Mouse (Mus musculus): ENCODE measurements around the gene Micall1. TPM values are rescaled to one million over a fixed set of nuclear protein-coding genes. Genes with fewer than 3 reads are reported as not detected.
A peak's percentile ranks its signal among the peaks of the same experiment; 100 is the strongest.

Micall1 gene
- polyA plus RNA-seq, 1 experiment from 2014 or later, result 6.6 TPM

- Histone ChIP-seq H3K27me3 (ENCODE audit: insufficient read depth, low read length) (no peaks in the 10 kb centered on the region), H3K9me3 (replicated peaks; ENCODE audit: low read length) (no peaks in the 10 kb centered on the region), H3K4me2 (ENCODE audit: low read length) (no peak overlapping the region), H3K4me3 (replicated peaks; ENCODE audit: low read depth, low read length) (no peak overlapping the region), H3K27ac (no peak overlapping the region), H3K4me1 (replicated peaks; ENCODE audit: insufficient read depth, low read length) (peaks cover 11% of the 10 kb centered on the region), H3K9ac (ENCODE audit: low read depth, low read length) (no peak overlapping the region), H3K36me3 (ENCODE audit: insufficient read depth, low read length) (peaks cover 4% of the 10 kb centered on the region; the same call in 1 of the 2 replicates)
- WGBS, result 59% methylated on average over 10 of the region's 10 CpGs
- no peak for ATAC-seq (replicated peaks; ENCODE audit: low FRiP score, low read depth)
- DNase-seq (ENCODE audit: low spot score), result peak; percentile 35
- TF ChIP-seq CTCF (IDR thresholded peaks at IDR 0.05; ENCODE audit: low read depth), result peak; percentile 83
Observed at GRCm38 (mm10) chr15:79139640-79140039, 30.9 kb downstream of the Micall1 start.

DNA sequence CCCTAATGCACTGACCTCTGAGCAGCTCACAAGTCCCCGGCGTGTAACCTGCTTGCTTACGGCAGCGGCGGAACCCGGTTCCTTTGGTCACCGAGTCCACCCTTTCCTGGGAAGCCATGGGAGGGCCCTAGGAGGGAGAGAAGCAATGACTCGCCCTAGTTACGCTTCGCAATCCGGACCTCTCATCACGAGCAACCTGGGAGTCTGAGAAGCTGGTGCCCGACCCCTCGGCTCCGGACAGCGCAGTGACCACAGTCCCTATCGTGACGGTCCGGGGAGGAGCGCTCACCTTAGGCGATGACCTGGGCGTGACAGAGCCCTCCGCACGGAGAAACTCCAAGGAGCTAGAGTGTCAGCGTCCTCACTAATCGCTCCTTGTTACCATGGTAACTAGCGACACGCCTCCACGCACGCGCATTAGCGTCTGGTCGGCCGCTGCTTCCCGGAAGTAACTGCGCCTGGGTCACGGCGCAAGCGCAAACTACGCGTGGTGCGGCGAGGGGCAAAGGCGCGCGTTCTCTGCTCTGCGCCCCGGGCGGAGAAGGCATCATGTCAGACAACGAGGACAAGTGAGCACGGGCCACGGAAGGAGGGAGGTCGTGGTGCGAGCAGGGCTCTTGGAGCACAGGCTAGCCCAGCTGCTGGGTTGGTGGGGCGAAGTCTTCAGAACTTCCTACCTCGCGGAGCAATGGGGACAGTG is 32.3 kb downstream of the Micall1 start, which contains the start of the genes Polr2f and 1700088E04Rik:
TSS of gene Polr2f (plus strand) at position 144 of the 700 bp plus-strand sequence.
TSS of gene 1700088E04Rik (minus strand) at position 388 of the 700 bp plus-strand sequence.
- H3K4me1 ChIP-seq (replicated peaks; ENCODE audit: insufficient read depth, low read length), result peaks cover 7% of the 10 kb centered on the region; the same call in 1 of the 2 replicates
- ATAC-seq (replicated peaks; ENCODE audit: low FRiP score, low read depth) (peak; percentile 80), DNase-seq (ENCODE audit: low spot score) (peak; percentile 96)
- under 1% methylated on average over 57 of the region's 57 CpGs for WGBS
- peaks cover 14% of the 10 kb centered on the region for H3K36me3 ChIP-seq (ENCODE audit: insufficient read depth, low read length)
- H3K27me3 ChIP-seq (ENCODE audit: insufficient read depth, low read length), result no peaks in the 10 kb centered on the region
- no peak within 1 kb of the TSS for H3K27ac ChIP-seq
- H3K4me2 ChIP-seq (ENCODE audit: low read length), result peak within 1 kb of the TSS; percentile 84
- no peaks in the 10 kb centered on the region for H3K9me3 ChIP-seq (replicated peaks; ENCODE audit: low read length)
- H3K4me3 ChIP-seq (replicated peaks; ENCODE audit: low read depth, low read length), result peak within 1 kb of the TSS; percentile 79
- no peak for TF ChIP-seq CTCF (IDR thresholded peaks at IDR 0.05; ENCODE audit: low read depth)
- peak within 1 kb of the TSS; percentile 74 for H3K9ac ChIP-seq (ENCODE audit: low read depth, low read length)

DNA sequence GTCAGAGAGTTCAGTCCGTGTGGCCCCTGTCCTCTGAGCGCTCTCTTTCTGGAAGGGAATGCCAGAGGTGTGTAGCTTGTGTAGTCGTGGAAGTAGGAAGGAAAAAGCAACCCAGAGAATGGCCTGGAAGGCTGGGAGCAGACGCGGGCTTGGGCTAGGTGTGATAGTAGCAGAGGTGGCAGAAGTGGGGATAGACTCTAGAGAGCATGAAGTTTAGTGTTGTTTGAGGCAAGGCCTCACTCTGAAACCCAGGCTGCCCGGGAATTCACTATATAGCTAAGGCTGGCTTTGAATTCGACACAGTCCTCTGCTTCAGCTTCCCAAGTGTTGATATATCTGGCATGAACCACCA is 32.8 kb downstream of the Micall1 start:
- peaks cover 7% of the 10 kb centered on the region; the same call in 1 of the 2 replicates for H3K4me1 ChIP-seq (replicated peaks; ENCODE audit: insufficient read depth, low read length)
- H3K27me3 ChIP-seq (ENCODE audit: insufficient read depth, low read length), result no peaks in the 10 kb centered on the region
- no peak overlapping the region for H3K27ac ChIP-seq
- no peak for TF ChIP-seq CTCF (IDR thresholded peaks at IDR 0.05; ENCODE audit: low read depth)
- ATAC-seq (replicated peaks; ENCODE audit: low FRiP score, low read depth) (peak; percentile 3; the same call in 1 of the 2 replicates), DNase-seq (ENCODE audit: low spot score) (no peak)
- peak overlapping the region; percentile 84 for H3K4me2 ChIP-seq (ENCODE audit: low read length)
- H3K9me3 ChIP-seq (replicated peaks; ENCODE audit: low read length), result no peaks in the 10 kb centered on the region
- peaks cover 16% of the 10 kb centered on the region for H3K36me3 ChIP-seq (ENCODE audit: insufficient read depth, low read length)
- peak overlapping the region; percentile 74 for H3K9ac ChIP-seq (ENCODE audit: low read depth, low read length)
- peak overlapping the region; percentile 79 for H3K4me3 ChIP-seq (replicated peaks; ENCODE audit: low read depth, low read length)
- WGBS, result 2% methylated on average over 7 of the region's 7 CpGs

DNA sequence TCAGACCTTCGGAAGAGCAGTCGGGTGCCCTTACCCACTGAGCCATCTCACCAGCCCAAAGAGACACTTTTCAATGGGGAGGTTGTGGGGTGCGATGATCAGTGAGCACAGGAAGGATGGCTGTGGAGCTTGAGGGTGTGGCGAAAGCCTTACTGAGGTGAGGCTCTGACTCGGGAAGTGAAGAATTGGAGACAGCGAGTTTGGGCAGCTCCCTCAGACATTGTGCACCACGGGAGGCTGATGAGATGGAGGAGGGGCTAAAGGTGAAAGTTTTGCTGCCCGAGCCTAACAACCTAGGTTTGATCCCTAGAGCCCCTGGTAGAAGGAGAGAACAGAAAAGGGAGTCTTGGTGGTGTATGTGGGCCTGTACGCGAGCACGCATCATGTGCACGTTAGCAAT is 34.6 kb downstream of the Micall1 start:
- H3K9me3 ChIP-seq (replicated peaks; ENCODE audit: low read length), result no peaks in the 10 kb centered on the region
- TF ChIP-seq CTCF (IDR thresholded peaks at IDR 0.05; ENCODE audit: low read depth), result no peak
- ATAC-seq (replicated peaks; ENCODE audit: low FRiP score, low read depth) (no peak), DNase-seq (ENCODE audit: low spot score) (no peak)
- peaks cover 7% of the 10 kb centered on the region; the same call in 1 of the 2 replicates for H3K4me1 ChIP-seq (replicated peaks; ENCODE audit: insufficient read depth, low read length)
- peaks cover 29% of the 10 kb centered on the region for H3K36me3 ChIP-seq (ENCODE audit: insufficient read depth, low read length)
- H3K9ac ChIP-seq (ENCODE audit: low read depth, low read length), result no peak overlapping the region
- no peak overlapping the region for H3K4me2 ChIP-seq (ENCODE audit: low read length)
- no peak overlapping the region for H3K4me3 ChIP-seq (replicated peaks; ENCODE audit: low read depth, low read length)
- 81% methylated on average over 12 of the region's 12 CpGs for WGBS
- H3K27ac ChIP-seq, result no peak overlapping the region
- no peaks in the 10 kb centered on the region for H3K27me3 ChIP-seq (ENCODE audit: insufficient read depth, low read length)

- no peak for TF ChIP-seq CTCF (IDR thresholded peaks at IDR 0.05; ENCODE audit: low read depth)
- Histone ChIP-seq H3K4me1 (replicated peaks; ENCODE audit: insufficient read depth, low read length) (peaks cover 7% of the 10 kb centered on the region; the same call in 1 of the 2 replicates), H3K9ac (ENCODE audit: low read depth, low read length) (no peak overlapping the region), H3K4me3 (replicated peaks; ENCODE audit: low read depth, low read length) (no peak overlapping the region), H3K9me3 (replicated peaks; ENCODE audit: low read length) (no peaks in the 10 kb centered on the region), H3K27me3 (ENCODE audit: insufficient read depth, low read length) (no peaks in the 10 kb centered on the region), H3K36me3 (ENCODE audit: insufficient read depth, low read length) (peaks cover 34% of the 10 kb centered on the region), H3K4me2 (ENCODE audit: low read length) (no peak overlapping the region), H3K27ac (no peak overlapping the region)
- DNase-seq (ENCODE audit: low spot score), result no peak
- WGBS, result 57% methylated on average over 8 of the region's 8 CpGs
- no peak for ATAC-seq (replicated peaks; ENCODE audit: low FRiP score, low read depth)
Observed at GRCm38 (mm10) chr15:79144021-79144420, 35.3 kb downstream of the Micall1 start.

- Histone ChIP-seq H3K27me3 (ENCODE audit: insufficient read depth, low read length) (no peaks in the 10 kb centered on the region), H3K27ac (no peak overlapping the region), H3K4me3 (replicated peaks; ENCODE audit: low read depth, low read length) (no peak overlapping the region), H3K9me3 (replicated peaks; ENCODE audit: low read length) (no peaks in the 10 kb centered on the region), H3K4me1 (replicated peaks; ENCODE audit: insufficient read depth, low read length) (peaks cover 4% of the 10 kb centered on the region; the same call in 1 of the 2 replicates), H3K9ac (ENCODE audit: low read depth, low read length) (no peak overlapping the region), H3K36me3 (ENCODE audit: insufficient read depth, low read length) (peaks cover 42% of the 10 kb centered on the region), H3K4me2 (ENCODE audit: low read length) (no peak overlapping the region)
- TF ChIP-seq CTCF (IDR thresholded peaks at IDR 0.05; ENCODE audit: low read depth), result no peak
- WGBS, result 92% methylated on average over 7 of the region's 7 CpGs
- DNase-seq (ENCODE audit: low spot score), result no peak
- ATAC-seq (replicated peaks; ENCODE audit: low FRiP score, low read depth), result no peak
Observed at GRCm38 (mm10) chr15:79145522-79145921, 36.8 kb downstream of the Micall1 start.

Measured in kidney, postnatal 0 days (tissue).